Comparison of ENCODE assay signal across 8 mouse cellular contexts in the genomic region with DNA sequence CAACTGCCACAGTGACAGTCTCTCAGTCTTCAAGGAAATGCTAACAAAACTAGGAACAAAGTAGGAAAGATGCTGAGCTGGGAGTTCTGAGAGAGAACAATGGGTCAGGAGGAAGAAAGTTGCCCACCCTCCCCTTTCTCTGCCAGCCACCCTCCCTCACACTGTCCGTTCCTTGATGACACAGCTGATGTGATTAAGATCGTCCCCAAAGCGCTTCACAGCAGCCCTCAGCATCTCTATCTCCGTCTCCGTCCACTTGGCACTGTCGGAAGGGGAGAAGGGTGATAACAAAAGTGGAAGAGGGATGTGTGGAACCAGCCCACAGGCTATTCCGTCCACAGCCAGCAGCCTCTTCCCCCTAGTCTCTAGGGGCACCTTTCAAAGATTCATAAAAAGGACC. TPM values are rescaled to one million over a fixed set of nuclear protein-coding genes. Genes with fewer than 3 reads are reported as not detected.
DNase-seq lines count a peak whose midpoint lies in the region; ATAC-seq and TF ChIP-seq lines count a peak whose summit lies in the region.

No protein-coding gene starts in this region.

- no peaks in the 10 kb centered on the region for H3K27me3 ChIP-seq in MEL (ENCODE audit: control insufficient read depth in 1 of 2, insufficient read depth in 2 of 2, low read length in 2 of 2)
- H3K27me3 ChIP-seq in heart, embryonic 15.5 days, result no peaks in the 10 kb centered on the region
- H3K27me3 ChIP-seq in liver, embryonic 14.5 days (ENCODE audit: control insufficient read depth, insufficient read depth, low read length), result no peaks in the 10 kb centered on the region

- H3K9me3 ChIP-seq in MEL (replicated peaks; ENCODE audit: insufficient read depth, low read length), result no peaks in the 10 kb centered on the region
- no peaks in the 10 kb centered on the region for H3K9me3 ChIP-seq in heart, embryonic 15.5 days (replicated peaks)
- no peaks in the 10 kb centered on the region for H3K9me3 ChIP-seq in liver, embryonic 14.5 days (ENCODE audit: control insufficient read depth, low read length)

- H3K4me1 ChIP-seq in MEL (ENCODE audit: control insufficient read depth in 1 of 2, insufficient read depth in 2 of 2, low read length in 2 of 2), result peaks cover 0 to 7% of the 10 kb centered on the region in 2 experiments; a peak in 3 of 4 replicates
- peaks cover 43% of the 10 kb centered on the region for H3K4me1 ChIP-seq in heart, embryonic 15.5 days (replicated peaks)
- H3K4me1 ChIP-seq in liver, embryonic 14.5 days (replicated peaks; ENCODE audit: control insufficient read depth in 2 of 2, insufficient read depth in 2 of 2, low read length in 1 of 2), result peaks cover 15 to 28% of the 10 kb centered on the region in 2 experiments

- peaks cover 17% of the 10 kb centered on the region for H3K79me2 ChIP-seq in MEL (ENCODE audit: control insufficient read depth, insufficient read depth, low read length, poor library complexity)

- H3K9ac ChIP-seq in MEL (ENCODE audit: control insufficient read depth, low read depth, low read length, poor library complexity, severe bottlenecking), result peak overlapping the region; percentile 87
- peak overlapping the region; percentile 78 for H3K9ac ChIP-seq in heart, embryonic 15.5 days
- peak overlapping the region; percentile 96 for H3K9ac ChIP-seq in liver, embryonic 14.5 days (replicated peaks)

- TF ChIP-seq RAD21 in MEL (IDR thresholded peaks at IDR 0.05; ENCODE audit: low read depth, low read length), result no peak

- WGBS in heart, embryonic 15.5 days, result 19% methylated on average over 7 of the region's 7 CpGs
- 7% methylated on average over 7 of the region's 7 CpGs for WGBS in liver, embryonic 14.5 days (ENCODE audit: insufficient replicate concordance)

- H3K4me3 ChIP-seq in MEL (ENCODE audit: control insufficient read depth in 1 of 2, insufficient read depth in 1 of 2, low read depth in 2 of 2, low read length in 2 of 2), result peak overlapping the region; percentile 70 to 92
- H3K4me3 ChIP-seq in heart, embryonic 15.5 days, result peak overlapping the region; percentile 93
- peak overlapping the region; percentile 86 to 87 for H3K4me3 ChIP-seq in liver, embryonic 14.5 days (ENCODE audit: insufficient read depth in 1 of 2, low read depth in 2 of 2, low read length in 2 of 2)

- TF ChIP-seq POLR2A in MEL (IDR thresholded peaks at IDR 0.05; ENCODE audit: control insufficient read depth in 1 of 2, insufficient read depth in 1 of 2, low read depth in 1 of 2, low read length in 2 of 2, poor library complexity in 1 of 2), result no peak

- no peak for TF ChIP-seq CTCF in MEL (IDR thresholded peaks at IDR 0.05 in 2 of 3, conservative IDR thresholded peaks at IDR 0.05 in 1 of 3; ENCODE audit: control insufficient read depth in 1 of 3, insufficient read depth in 1 of 3, low read depth in 2 of 3, low read length in 3 of 3, poor library complexity in 1 of 3, severe bottlenecking in 1 of 3)
- TF ChIP-seq CTCF in liver, embryonic 14.5 days (IDR thresholded peaks at IDR 0.05; ENCODE audit: low read depth), result no peak

- no peak for ATAC-seq in heart, embryonic 15.5 days (replicated peaks; ENCODE audit: insufficient number of reproducible peaks, insufficient read depth, low FRiP score, low read depth)
- no peak for ATAC-seq in liver, embryonic 14.5 days (ENCODE audit: insufficient read depth)

- peak; percentile 95 for DNase-seq in heart, adult 11 months
- no peak for DNase-seq in heart, postnatal 4 days
- no peak for DNase-seq in MEL (ENCODE audit: low read depth, low spot score)
- DNase-seq in liver, embryonic 14.5 days (ENCODE audit: low read depth in 3 of 3, low spot score in 3 of 3), result no peak
- no peak for DNase-seq in ovary, postnatal 10 days (ENCODE audit: low spot score)
- no peak for DNase-seq in yolk sac, embryonic 10.5 days (ENCODE audit: low spot score)
- no peak for DNase-seq in frontal cortex, postnatal 14 days (ENCODE audit: low spot score in 2 of 2)

- peak overlapping the region; percentile 90 for H3K4me2 ChIP-seq in heart, embryonic 15.5 days
- H3K4me2 ChIP-seq in liver, embryonic 14.5 days (ENCODE audit: low read depth), result peak overlapping the region; percentile 99

- TF ChIP-seq EP300 in MEL (IDR thresholded peaks at IDR 0.05; ENCODE audit: low read depth in 1 of 2, low read length in 2 of 2), result no peak
- no peak for TF ChIP-seq EP300 in liver, embryonic 14.5 days (IDR thresholded peaks at IDR 0.05; ENCODE audit: low read depth)

- H3K36me3 ChIP-seq in MEL (ENCODE audit: control insufficient read depth in 1 of 2, insufficient read depth in 2 of 2, low read length in 2 of 2), result peaks cover 0 to 6% of the 10 kb centered on the region in 2 experiments; a peak in 1 of 4 replicates
- peaks cover 13% of the 10 kb centered on the region; the same call in 1 of the 2 replicates for H3K36me3 ChIP-seq in heart, embryonic 15.5 days
- peaks cover 5% of the 10 kb centered on the region for H3K36me3 ChIP-seq in liver, embryonic 14.5 days (replicated peaks; ENCODE audit: control insufficient read depth, insufficient read depth, low read depth)

- H3K27ac ChIP-seq in MEL (ENCODE audit: control insufficient read depth, low read depth, low read length), result no peak overlapping the region
- peak overlapping the region; percentile 93 for H3K27ac ChIP-seq in heart, embryonic 15.5 days
- peak overlapping the region; percentile 96 for H3K27ac ChIP-seq in liver, embryonic 14.5 days

TF ChIP-seq in MEL, 35 proteins besides CTCF, POLR2A, EP300 and RAD21:
- no peak for TF ChIP-seq E2F4 (IDR thresholded peaks at IDR 0.05; ENCODE audit: borderline replicate concordance, low read depth, low read length)
- no peak for TF ChIP-seq NRF1 (IDR thresholded peaks at IDR 0.05; ENCODE audit: insufficient read depth, low read depth, low read length, poor library complexity, severe bottlenecking)
- TF ChIP-seq MXI1 (IDR thresholded peaks at IDR 0.05; ENCODE audit: low read depth, low read length), result peak; percentile 5; the same call in 1 of the 2 replicates
- TF ChIP-seq ETS1 (IDR thresholded peaks at IDR 0.05; ENCODE audit: low read depth, low read length), result peak; percentile 28; the same call in 1 of the 2 replicates

RNA-seq across cellular contexts. Expression of gene 0610010K14Rik, which starts 1.0 kb away (rescaled TPM):
- 10 to 100 TPM; 72.3 to 79.4 TPM for total RNA-seq in heart, postnatal 4 days (2021)
- total RNA-seq in MEL (2012; rRNA removed), result 60.4 and 61.8 TPM in 2 replicates
- 100 to 1,000 TPM in 1 of 2 experiments, not detected in 1; 189 TPM for polyA plus RNA-seq in MEL (2012; ENCODE audit: insufficient read depth in 1 of 2, insufficient read length in 2 of 2, low read depth in 1 of 2, low replicate concordance in 2 of 2, missing spikeins in 1 of 2)
- polyA plus RNA-seq in heart, embryonic 15.5 days (2015; fragmentation: Nextera tagmentation; extraction: Ambion mirVana), result 107 and 113 TPM in 2 replicates
- 53.3 and 56.1 TPM in 2 replicates for polyA plus RNA-seq in liver, embryonic 14.5 days (2012; rRNA removed)
- 78.4 and 79.8 TPM in 2 replicates for polyA plus RNA-seq in liver, embryonic 14.5 days (2014; fragmentation: Nextera tagmentation; extraction: Ambion mirVana)

RNA-seq across cellular contexts. Expression of gene Gm21988, which starts 2.9 kb away (rescaled TPM):
- 1 to 10 TPM; 2.4 to 2.6 TPM for total RNA-seq in heart, postnatal 4 days (2021)
- 2.3 and 3.7 TPM in 2 replicates for total RNA-seq in MEL (2012; rRNA removed)
- polyA plus RNA-seq in MEL (2012; ENCODE audit: insufficient read depth in 1 of 2, insufficient read length in 2 of 2, low read depth in 1 of 2, low replicate concordance in 2 of 2, missing spikeins in 1 of 2), result 1 to 10 TPM in 1 of 2 experiments, not detected in 1; 4.1 TPM
- polyA plus RNA-seq in heart, embryonic 15.5 days (2015; fragmentation: Nextera tagmentation; extraction: Ambion mirVana), result 7.3 and 10.3 TPM in 2 replicates
- polyA plus RNA-seq in liver, embryonic 14.5 days (2012; rRNA removed), result 4.5 and 4.8 TPM in 2 replicates
- polyA plus RNA-seq in liver, embryonic 14.5 days (2014; fragmentation: Nextera tagmentation; extraction: Ambion mirVana), result 4.2 and 4.4 TPM in 2 replicates

RNA-seq across cellular contexts. Expression of gene Rnasek, which starts 2.9 kb away (rescaled TPM):
- 10 to 100 TPM; 95.8 to 96.1 TPM for total RNA-seq in heart, postnatal 4 days (2021)
- total RNA-seq in MEL (2012; rRNA removed), result 46.8 and 56.2 TPM in 2 replicates
- polyA plus RNA-seq in MEL (2012; ENCODE audit: insufficient read depth in 1 of 2, insufficient read length in 2 of 2, low read depth in 1 of 2, low replicate concordance in 2 of 2, missing spikeins in 1 of 2), result 100 to 1,000 TPM in 1 of 2 experiments, not detected in 1; 179 TPM
- 198 and 215 TPM in 2 replicates for polyA plus RNA-seq in heart, embryonic 15.5 days (2015; fragmentation: Nextera tagmentation; extraction: Ambion mirVana)
- polyA plus RNA-seq in liver, embryonic 14.5 days (2012; rRNA removed), result 29.9 and 41.0 TPM in 2 replicates
- 124 and 143 TPM in 2 replicates for polyA plus RNA-seq in liver, embryonic 14.5 days (2014; fragmentation: Nextera tagmentation; extraction: Ambion mirVana)

RNA-seq across cellular contexts. Expression of gene Bcl6b, which starts 7.1 kb away (rescaled TPM):
- 10 to 100 TPM; 47.0 to 53.6 TPM for total RNA-seq in heart, postnatal 4 days (2021)
- total RNA-seq in MEL (2012; rRNA removed), result not detected in 2 replicates
- polyA plus RNA-seq in MEL (2012; ENCODE audit: insufficient read depth in 1 of 2, insufficient read length in 2 of 2, low read depth in 1 of 2, low replicate concordance in 2 of 2, missing spikeins in 1 of 2), result not detected
- 18.1 and 19.8 TPM in 2 replicates for polyA plus RNA-seq in heart, embryonic 15.5 days (2015; fragmentation: Nextera tagmentation; extraction: Ambion mirVana)
- polyA plus RNA-seq in liver, embryonic 14.5 days (2012; rRNA removed), result 1.0 TPM in 2 replicates
- 1.0 and 2.5 TPM in 2 replicates for polyA plus RNA-seq in liver, embryonic 14.5 days (2014; fragmentation: Nextera tagmentation; extraction: Ambion mirVana)

RNA-seq across cellular contexts. Expression of gene Slc16a13, which starts 15.9 kb away (rescaled TPM):
- total RNA-seq in heart, postnatal 4 days (2021), result 1 to 10 TPM; 6.3 to 6.5 TPM
- total RNA-seq in MEL (2012; rRNA removed), result 3.1 and 4.2 TPM in 2 replicates
- 1 to 10 TPM in 1 of 2 experiments, not detected in 1; 7.9 TPM for polyA plus RNA-seq in MEL (2012; ENCODE audit: insufficient read depth in 1 of 2, insufficient read length in 2 of 2, low read depth in 1 of 2, low replicate concordance in 2 of 2, missing spikeins in 1 of 2)
- polyA plus RNA-seq in heart, embryonic 15.5 days (2015; fragmentation: Nextera tagmentation; extraction: Ambion mirVana), result 4.5 and 5.2 TPM in 2 replicates
- polyA plus RNA-seq in liver, embryonic 14.5 days (2012; rRNA removed), result 2.9 and 3.2 TPM in 2 replicates
- polyA plus RNA-seq in liver, embryonic 14.5 days (2014; fragmentation: Nextera tagmentation; extraction: Ambion mirVana), result 3.8 and 4.4 TPM in 2 replicates
